In genomic region chr1:36943653-36944052, GRCm38 (mm10) we compare ENCODE assay signal across 7 mouse cellular contexts. TPM values are rescaled to one million over a fixed set of nuclear protein-coding genes. Genes with fewer than 3 reads are reported as not detected.
DNase-seq lines count a peak whose midpoint lies in the region; ATAC-seq and TF ChIP-seq lines count a peak whose summit lies in the region.

TSS of gene Tmem131 (minus strand) at chr1:36943666.

- intact Hi-C loops in heart, postnatal 25 days (cut with DNase I): loop anchor here (5.0 kb wide), 1 partner anchor 121 kb away; no protein-coding TSS in a partner anchor

- TF ChIP-seq CTCF in thymus, adult 2 months (IDR thresholded peaks at IDR 0.05; ENCODE audit: borderline replicate concordance, control insufficient read depth, extremely low read depth, insufficient read depth, low read length, poor library complexity): no peak

- no peak for ATAC-seq in embryonic facial prominence, embryonic 12.5 days (ENCODE audit: insufficient number of reproducible peaks, insufficient read depth, low FRiP score, low TSS enrichment)
- peak; percentile 72 for ATAC-seq in liver, embryonic 13.5 days (ENCODE audit: low read depth)

- 94% methylated on average over 5 of the region's 5 CpGs for WGBS in thymus, adult 2 months
- WGBS in embryonic facial prominence, embryonic 12.5 days: 74% methylated on average over 5 of the region's 5 CpGs
- 8% methylated on average over 5 of the region's 5 CpGs for WGBS in liver, embryonic 13.5 days (ENCODE audit: insufficient replicate concordance)

- no peak within 1 kb of the TSS for H3K27ac ChIP-seq in thymus, adult 2 months (ENCODE audit: control insufficient read depth, insufficient read depth, low read length)
- H3K27ac ChIP-seq in embryonic facial prominence, embryonic 12.5 days: no peak within 1 kb of the TSS
- H3K27ac ChIP-seq in liver, embryonic 13.5 days: peak within 1 kb of the TSS; percentile 76

- no peak for DNase-seq in thymus, adult 2 months
- DNase-seq in thymus, postnatal 36 days: no peak
- DNase-seq in heart, postnatal 25 days (ENCODE audit: low spot score): no peak
- peak; percentile 69 for DNase-seq in liver, embryonic 13.5 days
- no peak for DNase-seq in cerebellum, postnatal 25 days
- DNase-seq in right cerebral cortex, postnatal 10 days (ENCODE audit: low spot score in 2 of 2): no peak

- H3K9ac ChIP-seq in embryonic facial prominence, embryonic 12.5 days: no peak within 1 kb of the TSS
- peak within 1 kb of the TSS; percentile 54 for H3K9ac ChIP-seq in liver, embryonic 13.5 days

- no peaks in the 10 kb centered on the region for H3K36me3 ChIP-seq in thymus, adult 2 months (ENCODE audit: control insufficient read depth, insufficient read depth, low read length)
- H3K36me3 ChIP-seq in embryonic facial prominence, embryonic 12.5 days: no peaks in the 10 kb centered on the region
- no peaks in the 10 kb centered on the region for H3K36me3 ChIP-seq in liver, embryonic 13.5 days

- TF ChIP-seq POLR2A in thymus, adult 2 months (IDR thresholded peaks at IDR 0.05; ENCODE audit: control insufficient read depth, extremely low read depth, insufficient read depth, low read length, poor library complexity): no peak

- H3K4me1 ChIP-seq in thymus, adult 2 months (replicated peaks; ENCODE audit: control insufficient read depth, insufficient read depth, low read length): 0 out of 2 replicates have a peak, but pooled peaks cover 4% of the 10 kb centered on the region
- H3K4me1 ChIP-seq in embryonic facial prominence, embryonic 12.5 days: no peaks in the 10 kb centered on the region
- H3K4me1 ChIP-seq in liver, embryonic 13.5 days (replicated peaks): peaks cover 53% of the 10 kb centered on the region

- H3K9me3 ChIP-seq in embryonic facial prominence, embryonic 12.5 days: no peaks in the 10 kb centered on the region
- H3K9me3 ChIP-seq in liver, embryonic 13.5 days (replicated peaks): no peaks in the 10 kb centered on the region

- no peak within 1 kb of the TSS for H3K4me2 ChIP-seq in embryonic facial prominence, embryonic 12.5 days (replicated peaks)
- H3K4me2 ChIP-seq in liver, embryonic 13.5 days: peak within 1 kb of the TSS; percentile 64

- H3K27me3 ChIP-seq in thymus, adult 2 months (ENCODE audit: control insufficient read depth, insufficient read depth, low read length): no peaks in the 10 kb centered on the region
- no peaks in the 10 kb centered on the region for H3K27me3 ChIP-seq in embryonic facial prominence, embryonic 12.5 days
- 0 out of 2 replicates have a peak, but pooled peaks cover 5% of the 10 kb centered on the region for H3K27me3 ChIP-seq in liver, embryonic 13.5 days

- no peak within 1 kb of the TSS for H3K4me3 ChIP-seq in thymus, adult 2 months (ENCODE audit: control insufficient read depth, insufficient read depth, low read length)
- H3K4me3 ChIP-seq in embryonic facial prominence, embryonic 12.5 days: no peak within 1 kb of the TSS
- H3K4me3 ChIP-seq in liver, embryonic 13.5 days (replicated peaks): peak within 1 kb of the TSS; percentile 44

RNA-seq across cellular contexts. Expression of gene Tmem131, which starts in this region (rescaled TPM):
- 51.1 and 62.0 TPM in 2 replicates for polyA plus RNA-seq in thymus, adult 2 months (2012; rRNA removed)
- polyA plus RNA-seq in embryonic facial prominence, embryonic 12.5 days (2016; fragmentation: Nextera tagmentation; extraction: Ambion mirVana): 18.5 and 19.9 TPM in 2 replicates
- 10 to 100 TPM; 30.7 to 33.5 TPM for total RNA-seq in heart, postnatal 25 days (2021)
- polyA plus RNA-seq in liver, embryonic 13.5 days (2015; fragmentation: Nextera tagmentation; extraction: Ambion mirVana): 6.5 and 8.7 TPM in 2 replicates
